Mouse (Mus musculus) yolk sac, embryonic 10.5 days (tissue): ENCODE data around the gene Siae.

Experiments used
- DNase-seq: peaks from one replicate; pipeline ENCODE4 v3.0.0-alpha.2; 2017; ENCODE audit warnings: low spot score

Siae gene

DNA sequence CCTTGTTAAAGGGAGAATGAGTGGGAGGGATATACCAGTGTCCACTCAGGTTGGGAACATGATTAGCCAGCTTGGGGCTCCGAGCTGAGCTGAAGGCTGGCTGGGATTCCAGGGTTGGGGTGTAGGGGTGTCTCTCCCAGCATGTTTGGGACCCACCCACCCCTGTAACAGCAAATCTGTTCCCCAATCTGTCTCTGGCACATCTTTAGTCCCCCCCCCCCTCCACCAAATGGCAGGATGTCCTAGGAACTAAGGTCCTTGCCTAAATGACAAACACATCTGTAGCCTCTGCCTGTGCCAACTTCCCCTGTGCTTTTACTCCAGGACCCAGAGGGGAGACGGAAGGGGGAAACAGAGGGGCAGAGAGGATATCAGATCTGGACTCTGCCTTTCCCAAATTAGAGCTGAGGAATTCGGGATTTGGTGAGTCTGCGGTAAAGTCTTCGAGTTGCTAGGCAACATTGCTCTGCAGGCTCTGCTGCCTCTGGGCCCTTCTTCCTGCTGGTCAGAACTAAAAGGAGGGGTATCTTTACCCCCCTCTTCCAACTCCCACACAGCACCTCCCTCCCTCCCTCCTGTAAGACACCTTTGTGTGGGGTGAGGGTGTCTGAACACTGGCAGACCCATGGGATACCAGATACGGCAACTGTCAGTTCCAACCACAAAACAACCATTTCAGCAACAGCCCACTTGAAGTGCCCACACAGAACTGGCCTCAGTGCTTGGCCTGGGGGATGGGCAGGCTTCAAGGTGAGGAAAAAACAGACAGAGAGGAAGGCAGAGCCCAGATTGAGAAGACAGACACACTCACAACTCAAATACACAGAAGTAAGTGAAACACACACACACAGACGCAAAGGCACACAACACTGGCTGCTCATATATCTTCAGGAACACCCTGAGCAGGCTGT lies at the start of gene Siae:
Gene Siae (plus strand): TSS at position 861 of the 911 bp plus-strand sequence.
- DNase-seq, result no peak

DNA sequence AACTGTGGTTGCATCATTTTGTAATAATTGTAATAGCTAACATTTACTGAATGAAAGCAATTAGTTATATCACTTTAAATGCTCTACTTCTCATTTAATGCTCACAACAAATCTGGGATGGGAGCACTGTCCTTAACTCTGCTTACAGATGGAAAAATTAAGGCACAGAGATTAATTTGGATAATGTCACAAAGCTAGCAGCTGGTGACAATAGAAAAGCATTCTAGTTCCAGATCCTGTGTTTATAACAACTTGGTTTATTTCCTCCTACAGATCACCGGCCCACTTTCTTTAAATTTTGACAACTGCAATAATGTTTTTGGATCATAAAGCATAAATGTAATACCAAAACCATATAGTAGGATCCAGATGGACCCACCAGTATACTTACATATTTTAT lies 49.5 kb upstream of the Siae start:
- DNase-seq, result no peak

- DNase-seq, result no peak
Observed at GRCm38 (mm10) chr9:37512097-37512496, 43.4 kb upstream of the Siae start.

- no peak for DNase-seq
Observed at GRCm38 (mm10) chr9:37514456-37514855, 41.0 kb upstream of the Siae start.

DNA sequence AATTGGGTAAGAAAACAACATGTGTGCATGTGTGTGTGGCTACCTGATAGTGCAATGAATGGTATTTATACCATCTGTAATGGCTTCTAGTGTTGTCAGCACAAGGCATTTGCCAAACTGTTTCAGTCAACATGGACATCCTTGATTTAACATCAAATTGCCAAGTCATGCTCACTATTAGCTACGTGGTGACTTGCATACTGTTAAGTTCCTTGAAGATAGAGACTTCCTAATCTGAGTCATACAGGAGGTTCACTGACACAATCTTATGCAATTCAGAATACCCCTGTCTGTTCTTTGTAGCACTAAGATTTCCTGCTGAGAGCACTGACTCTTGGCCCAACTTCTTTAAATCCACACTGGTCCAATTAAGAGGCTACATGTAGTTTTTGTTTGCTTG lies 38.0 kb upstream of the Siae start:
- no peak for DNase-seq

DNA sequence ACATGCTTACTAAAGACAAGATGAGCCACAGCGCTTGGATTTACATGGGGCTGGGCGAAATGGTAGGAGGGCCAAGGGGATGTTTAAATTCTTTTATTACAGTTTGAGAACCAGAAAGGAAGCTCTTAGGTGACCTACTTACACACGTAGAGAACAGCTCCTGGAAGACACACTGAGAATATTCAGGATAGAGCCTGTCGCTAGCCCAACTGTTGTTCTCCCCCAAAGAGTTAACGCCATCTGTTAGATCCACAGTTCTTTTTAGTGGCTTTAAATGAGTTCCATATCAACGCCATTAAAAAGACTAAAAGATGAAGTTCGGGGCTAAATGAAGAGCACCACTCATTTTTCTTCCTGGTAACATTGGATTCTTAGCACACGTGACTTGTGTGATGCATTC lies 36.5 kb upstream of the Siae start:
- no peak for DNase-seq

- no peak for DNase-seq
Observed at GRCm38 (mm10) chr9:37519995-37520394, 35.5 kb upstream of the Siae start.

DNA sequence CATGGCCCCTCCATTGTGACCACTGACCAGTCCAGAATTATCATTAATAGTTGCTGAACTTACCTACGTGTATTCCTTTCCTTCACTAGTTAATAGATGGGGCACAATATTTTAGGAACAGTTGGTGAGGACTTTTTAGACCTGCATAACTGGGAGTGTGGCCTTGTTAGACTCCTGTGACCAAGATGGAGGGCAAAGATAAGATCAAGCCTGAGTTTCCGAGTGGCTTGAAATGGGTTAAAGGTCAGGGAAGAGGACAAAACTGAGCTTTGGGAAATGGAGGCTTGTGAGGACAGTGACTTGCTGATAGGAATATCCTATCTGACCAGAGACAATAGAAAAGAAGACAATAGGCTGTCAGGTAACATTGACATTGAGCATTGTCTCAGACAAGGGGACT lies 30.0 kb upstream of the Siae start:
- no peak for DNase-seq

DNA sequence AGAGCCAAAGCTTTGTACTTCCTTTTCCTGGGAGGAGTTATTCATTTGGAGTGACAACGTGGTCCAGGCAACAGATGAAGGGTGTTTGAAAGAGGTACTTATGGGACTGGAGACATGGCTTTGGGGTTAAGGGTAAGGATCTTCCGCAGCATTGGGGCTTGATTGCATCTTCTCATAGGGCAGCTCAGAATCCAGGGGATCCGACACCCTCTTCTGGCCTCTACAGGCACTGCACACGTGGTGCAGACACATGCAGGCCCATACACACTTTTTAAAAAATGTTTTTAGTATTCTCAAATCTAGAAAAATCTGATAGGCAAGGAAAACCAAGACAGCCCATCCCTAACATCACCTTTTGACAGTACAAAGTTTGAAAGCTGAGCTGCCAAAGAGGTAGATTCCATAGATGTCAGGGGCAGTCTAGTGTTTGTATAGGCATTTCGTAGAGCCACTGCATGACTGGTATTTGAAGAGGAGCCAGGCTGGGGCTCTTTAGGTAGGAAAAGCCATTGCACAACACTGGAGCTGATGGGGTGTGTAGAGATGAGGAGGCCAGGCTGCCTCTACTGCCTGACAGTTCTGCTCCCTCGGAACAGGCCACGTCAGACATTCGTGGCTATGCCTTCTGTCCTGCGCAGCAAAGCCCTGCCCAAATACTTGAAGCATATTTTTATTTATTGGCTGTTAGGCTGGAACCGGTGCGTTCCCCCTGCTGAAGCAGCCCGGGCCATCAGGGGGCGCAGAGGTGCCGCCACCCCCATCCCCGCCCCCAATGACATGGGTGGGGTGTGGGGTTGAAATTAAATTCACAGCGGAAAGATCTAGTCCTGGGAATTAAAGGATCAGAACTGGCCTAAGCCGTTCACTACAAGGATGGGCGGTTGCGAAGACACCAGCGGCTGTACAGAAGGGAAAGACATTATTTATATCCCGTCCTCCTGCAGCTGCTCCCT lies 28.8 kb upstream of the Siae start:
- no peak for DNase-seq

DNA sequence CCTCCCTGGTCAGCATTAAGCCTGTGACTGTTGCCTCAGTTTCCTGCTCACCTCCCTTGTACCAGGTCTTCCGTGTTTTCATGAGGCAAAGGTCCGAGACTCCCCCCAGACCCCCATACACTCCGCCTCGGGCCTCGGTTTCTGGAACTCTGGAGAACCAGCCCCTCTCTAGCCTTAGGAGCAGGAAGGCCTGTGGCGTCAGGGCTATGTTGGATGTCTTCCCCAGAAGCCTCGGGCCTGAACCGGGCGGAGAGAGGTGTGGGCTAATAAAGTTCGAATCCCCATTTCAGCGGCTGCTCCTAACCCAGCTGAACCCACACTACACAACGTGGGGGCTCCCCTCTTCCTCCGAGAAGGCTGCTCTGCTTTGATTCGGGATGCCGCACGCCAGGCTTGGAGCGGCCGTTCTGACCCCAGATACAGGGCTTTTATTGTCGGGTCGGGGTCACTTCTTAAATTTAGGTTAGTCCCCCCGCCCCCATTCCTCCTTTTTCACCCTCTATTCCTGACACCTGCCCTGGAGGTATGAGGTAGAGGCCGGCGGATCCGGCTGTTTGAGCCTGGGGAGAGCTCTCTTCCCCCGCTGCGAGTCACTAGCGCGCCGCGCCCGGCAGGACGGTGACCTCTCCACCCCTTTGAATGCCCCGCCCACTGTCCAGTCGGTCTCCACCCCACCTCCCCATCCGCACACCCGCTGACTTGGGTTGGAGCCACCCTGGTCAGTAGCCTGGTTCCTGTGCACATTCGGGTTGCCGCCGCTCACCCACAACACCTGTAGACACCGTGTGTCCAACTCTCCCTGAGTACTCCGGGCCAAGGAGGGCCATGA lies 27.9 kb upstream of the Siae start, which contains the start of gene Esam:
Gene Esam (plus strand): TSS at position 683 of the 829 bp plus-strand sequence.
- DNase-seq, result peak; percentile 68

DNA sequence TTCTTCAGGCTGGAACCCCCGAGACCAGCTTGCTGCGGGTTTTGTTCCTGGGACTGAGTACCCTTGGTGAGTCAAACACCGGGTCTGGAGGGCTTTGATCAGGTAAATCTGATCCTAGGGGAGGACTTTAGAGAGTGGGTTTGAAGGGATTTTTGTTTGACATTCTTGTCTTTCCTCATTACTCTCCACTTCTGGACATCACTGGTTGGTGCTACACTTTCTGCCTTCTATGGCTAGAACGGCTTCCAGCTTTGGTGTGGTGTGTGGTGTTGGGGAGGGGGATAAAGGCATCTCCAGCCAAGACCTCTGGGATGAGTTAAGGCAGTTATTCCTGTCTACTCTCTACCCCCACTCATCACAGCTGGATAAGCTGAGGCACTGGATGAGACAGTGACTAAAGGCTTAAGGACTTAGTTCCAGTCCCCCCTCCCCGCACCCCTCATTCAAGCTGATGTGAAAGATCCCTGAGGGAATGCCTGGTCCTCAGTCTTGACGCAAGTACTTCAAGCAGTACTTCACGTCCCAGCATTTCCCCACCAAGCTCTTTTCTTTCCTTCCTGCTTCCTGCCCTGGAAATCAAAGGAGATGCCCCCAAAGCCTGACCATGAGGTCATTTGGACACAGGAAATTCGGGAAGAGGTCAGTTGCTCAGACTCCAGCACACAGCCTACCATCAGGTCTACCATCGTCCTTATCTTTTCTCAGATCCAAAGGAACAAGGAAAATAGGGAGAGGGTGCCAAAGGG lies 27.1 kb upstream of the Siae start:
- no peak for DNase-seq

DNA sequence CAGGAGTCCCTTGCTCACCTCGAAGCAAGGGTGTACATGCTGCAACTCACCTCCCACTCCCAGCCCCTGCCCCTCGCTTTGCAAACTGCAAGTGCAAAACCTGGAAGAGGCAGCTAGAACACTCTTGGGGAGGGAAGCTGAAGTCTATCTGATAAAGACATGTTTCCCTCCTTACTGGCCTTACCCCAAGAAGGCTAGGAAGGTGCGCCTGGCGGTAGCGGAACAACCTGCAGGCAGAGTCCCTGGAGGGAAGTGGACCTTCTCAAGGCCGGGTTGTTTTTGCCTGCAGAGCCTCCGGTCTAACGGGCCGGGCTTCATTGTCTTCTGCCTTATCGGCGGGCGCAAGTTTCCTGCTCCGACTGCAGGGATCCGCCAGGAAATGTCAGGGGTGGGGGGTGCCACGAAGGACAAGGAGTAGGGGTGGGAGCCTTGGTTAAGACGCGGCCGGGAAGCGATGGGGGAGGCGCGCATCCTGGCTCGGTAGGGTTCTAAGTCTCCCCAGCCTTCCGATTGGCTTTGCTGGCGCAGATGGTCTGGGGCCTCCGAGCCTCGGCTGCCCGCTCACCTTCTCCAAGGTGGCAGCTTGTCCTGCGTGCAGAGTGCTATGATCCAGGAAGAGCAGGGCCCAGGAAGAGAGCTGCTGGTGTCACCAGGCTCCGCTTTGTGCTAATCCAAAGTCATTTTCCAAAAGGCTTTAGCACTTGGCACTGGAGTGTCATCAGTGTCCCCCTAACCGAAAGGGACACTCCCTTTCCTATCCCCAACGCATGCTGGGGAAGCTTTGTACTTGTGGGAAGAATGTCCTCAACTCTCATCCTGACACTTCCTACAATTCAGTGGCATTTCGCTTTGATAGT lies 25.2 kb upstream of the Siae start:
- peak; percentile 57 for DNase-seq

DNA sequence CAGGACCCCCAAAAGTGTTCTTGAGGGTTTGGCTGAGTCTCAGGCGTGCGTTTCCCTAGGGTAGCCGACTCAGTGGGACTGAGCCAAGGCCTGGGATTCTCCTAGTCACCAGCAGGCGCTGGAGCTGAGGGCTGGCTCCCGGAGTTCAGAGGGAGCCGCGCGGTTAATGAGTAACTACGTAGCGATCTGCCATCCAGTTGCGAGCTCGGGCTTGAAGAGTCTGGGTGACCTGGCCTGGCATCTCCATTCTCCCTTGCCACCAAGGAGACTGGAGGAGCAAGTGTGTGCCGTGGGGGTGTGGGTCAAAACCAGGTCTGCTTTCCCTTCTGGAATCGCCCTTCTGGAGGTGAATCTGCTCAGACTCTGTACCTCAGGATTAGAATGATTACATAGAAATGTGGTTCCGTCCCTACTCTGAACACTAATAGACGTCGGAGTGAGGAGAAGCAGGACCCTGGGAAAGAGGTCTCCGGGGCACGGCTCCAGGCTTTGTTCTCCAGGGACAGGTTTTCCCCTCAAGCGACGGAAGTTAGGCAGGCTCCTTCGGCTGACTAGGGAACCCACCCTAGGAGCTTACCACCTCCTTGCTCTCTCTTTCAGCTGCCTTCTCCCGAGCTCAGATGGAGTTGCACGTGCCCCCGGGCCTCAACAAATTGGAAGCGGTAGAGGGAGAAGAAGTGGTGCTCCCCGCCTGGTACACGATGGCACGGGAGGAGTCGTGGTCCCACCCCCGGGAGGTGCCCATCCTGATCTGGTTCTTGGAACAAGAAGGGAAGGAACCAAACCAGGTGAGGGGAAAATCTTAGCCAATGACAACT lies 24.4 kb upstream of the Siae start:
- peak; percentile 79 for DNase-seq

DNA sequence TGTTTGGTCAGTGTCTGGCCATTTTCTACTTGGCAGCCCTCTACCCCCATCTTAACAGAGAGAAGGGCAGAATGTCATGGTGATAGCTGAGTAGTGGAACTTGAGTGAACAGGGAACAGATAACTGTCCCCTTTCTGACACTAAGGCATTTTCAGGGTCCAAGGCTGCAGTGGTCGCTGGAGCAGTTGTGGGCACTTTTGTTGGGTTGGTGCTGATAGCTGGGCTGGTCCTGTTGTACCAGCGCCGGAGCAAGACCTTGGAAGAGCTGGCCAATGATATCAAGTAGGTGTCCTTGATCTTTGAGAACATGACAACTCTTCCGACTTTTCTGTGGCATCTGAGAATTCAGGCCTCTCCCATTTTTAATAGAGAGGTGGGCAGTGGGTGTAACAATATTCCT lies 18.6 kb upstream of the Siae start:
- no peak for DNase-seq

DNA sequence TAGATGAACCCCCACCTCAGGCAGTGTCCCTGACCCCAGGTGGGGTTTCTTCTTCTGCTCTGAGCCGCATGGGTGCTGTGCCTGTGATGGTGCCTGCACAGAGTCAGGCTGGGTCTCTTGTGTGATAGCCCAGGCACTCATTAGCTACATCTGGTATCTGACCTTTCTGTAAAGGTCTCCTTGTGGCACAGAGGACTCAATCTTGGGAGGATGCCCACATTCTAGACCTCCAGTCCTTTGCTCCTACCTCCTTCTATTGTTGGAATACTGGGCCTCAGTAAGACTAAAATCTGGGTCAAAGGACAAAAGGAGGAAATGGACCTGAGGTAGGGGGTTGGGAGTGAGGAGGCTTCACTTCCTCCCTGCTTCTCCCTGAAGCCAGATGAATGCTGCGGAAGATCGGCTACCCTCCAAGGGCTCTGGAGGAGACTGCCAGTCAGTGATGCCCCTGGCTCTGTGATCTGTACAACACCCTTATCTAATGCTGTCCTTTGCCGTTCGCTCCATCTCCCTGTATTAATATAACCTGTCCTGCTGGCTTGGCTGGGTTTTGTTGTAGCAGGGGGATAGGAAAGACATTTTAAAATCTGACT lies 17.7 kb upstream of the Siae start:
- DNase-seq, result no peak

- DNase-seq, result no peak
Observed at GRCm38 (mm10) chr9:37539170-37540025, 16.1 kb upstream of the Siae start, which contains the start of gene Vsig2. Gene Vsig2, plus strand, starts transcription at chr9:37539255.

DNA sequence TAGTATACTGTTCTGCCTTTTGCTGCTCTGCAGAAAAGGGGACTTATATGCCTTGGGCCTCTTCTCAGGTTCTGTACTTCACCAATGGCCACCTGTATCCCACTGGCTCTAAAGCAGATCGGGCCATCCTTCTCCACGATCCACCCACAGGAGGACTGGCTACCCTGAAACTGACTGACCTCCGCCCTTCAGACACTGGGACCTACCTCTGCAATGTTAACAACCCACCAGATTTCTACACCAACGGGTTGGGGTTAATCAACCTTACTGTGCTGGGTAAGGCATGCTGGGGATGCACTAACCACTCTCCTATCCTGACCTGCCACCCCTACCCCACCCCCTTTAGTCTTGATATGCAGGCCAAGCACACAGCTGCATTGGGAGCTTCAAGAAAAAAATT lies 15.3 kb upstream of the Siae start:
- DNase-seq, result no peak
